In the genomic region with DNA sequence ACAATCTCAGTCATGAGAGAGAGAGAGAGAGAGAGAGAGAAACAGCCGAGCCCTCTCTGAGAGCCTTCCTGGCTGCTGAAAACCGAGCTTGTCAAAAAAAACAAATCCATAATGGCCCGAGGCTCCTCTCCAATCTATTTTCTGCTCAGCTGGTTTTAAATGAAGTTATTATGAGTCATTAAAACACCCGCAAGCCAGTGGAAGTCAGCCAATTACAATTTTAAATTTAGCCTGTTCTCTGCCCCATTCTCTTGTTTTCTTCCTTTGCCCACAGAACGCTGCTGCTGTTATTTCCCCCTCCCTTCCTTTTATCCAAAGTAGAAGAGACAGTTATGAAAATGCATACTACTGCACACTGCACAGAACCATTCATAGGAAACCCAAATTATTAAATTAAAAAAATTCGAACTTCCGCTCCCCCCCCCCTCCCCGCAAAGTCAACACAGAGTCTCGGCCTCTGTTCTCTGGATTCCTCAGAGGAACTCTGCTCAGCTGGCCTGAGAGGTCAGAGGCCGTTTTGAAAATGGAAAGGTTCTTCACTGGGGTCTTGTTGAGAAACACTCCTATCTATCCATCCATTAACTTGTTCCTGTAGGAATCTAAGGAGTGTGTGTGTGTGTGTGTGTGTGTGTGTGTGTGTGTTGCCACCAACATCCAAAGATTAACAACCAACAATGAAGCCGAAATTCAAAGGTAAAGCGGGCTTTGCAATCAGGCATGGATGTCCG, we compare ENCODE assay signal across 9 mouse cellular contexts.
DNase-seq lines count a peak whose midpoint lies in the region; ATAC-seq and TF ChIP-seq lines count a peak whose summit lies in the region.
"Had no signal": no experiment of that assay in that cellular context is flagged by ENCODE, and none has a peak within 500 bp of the region (broad histone marks: within the 10 kb centered on the region; RNA-seq: fewer than 3 reads in every experiment).

No protein-coding gene starts in this region.

- peaks cover 82% of the 10 kb centered on the region for H3K4me1 ChIP-seq in forebrain, embryonic 16.5 days (replicated peaks; ENCODE audit: control insufficient read depth, insufficient read depth, low read length)
- peaks cover 38% of the 10 kb centered on the region for H3K4me1 ChIP-seq in midbrain, postnatal 0 days (ENCODE audit: insufficient read depth, low read length)

- DNase-seq in kidney, adult 11 months = peak; percentile 53
- DNase-seq in kidney, postnatal 4 days = no peak
- peak; percentile 94 for DNase-seq in brain, adult 2 months (ENCODE audit: low read depth, low spot score)
- DNase-seq in kidney, postnatal 36 days = peak; percentile 52 to 86
- DNase-seq in midbrain, postnatal 0 days (ENCODE audit: low spot score) = peak; percentile 85

- no peak overlapping the region for H3K4me2 ChIP-seq in forebrain, embryonic 16.5 days (ENCODE audit: low read length)
- H3K4me2 ChIP-seq in midbrain, postnatal 0 days (ENCODE audit: low read depth, low read length, poor library complexity, severe bottlenecking) = no peak overlapping the region
- H3K4me2 ChIP-seq: limb, embryonic 12.5 days had no signal

- no peak overlapping the region for H3K4me3 ChIP-seq in forebrain, embryonic 16.5 days (replicated peaks; ENCODE audit: low read length)
- H3K4me3 ChIP-seq in midbrain, postnatal 0 days (ENCODE audit: low read depth, low read length) = no peak overlapping the region
- H3K4me3 ChIP-seq: limb, embryonic 12.5 days had no signal

- H3K9me3 ChIP-seq in forebrain, embryonic 16.5 days (ENCODE audit: control insufficient read depth, low read length) = no peaks in the 10 kb centered on the region
- no peaks in the 10 kb centered on the region for H3K9me3 ChIP-seq in midbrain, postnatal 0 days (ENCODE audit: low read length)
- H3K9me3 ChIP-seq: limb, embryonic 12.5 days had no signal

- H3K9ac ChIP-seq in forebrain, embryonic 16.5 days (replicated peaks; ENCODE audit: low read depth, low read length) = no peak overlapping the region
- no peak overlapping the region for H3K9ac ChIP-seq in midbrain, postnatal 0 days (replicated peaks; ENCODE audit: low read length, poor library complexity, severe bottlenecking)
- H3K9ac ChIP-seq: limb, embryonic 12.5 days had no signal

- TF ChIP-seq CTCF in midbrain, postnatal 0 days (IDR thresholded peaks at IDR 0.05) = no peak

- no peaks in the 10 kb centered on the region for H3K36me3 ChIP-seq in forebrain, embryonic 16.5 days (ENCODE audit: control insufficient read depth, insufficient read depth)
- H3K36me3 ChIP-seq in midbrain, postnatal 0 days (ENCODE audit: insufficient read depth, low read length) = no peaks in the 10 kb centered on the region
- H3K36me3 ChIP-seq: limb, embryonic 12.5 days had no signal

- 20% methylated on average over 13 of the region's 13 CpGs for WGBS in forebrain, embryonic 16.5 days
- WGBS in midbrain, postnatal 0 days = 31% methylated on average over 13 of the region's 13 CpGs

- no peaks in the 10 kb centered on the region for H3K27me3 ChIP-seq in forebrain, embryonic 16.5 days (replicated peaks; ENCODE audit: control insufficient read depth, insufficient read depth, low read length)
- H3K27me3 ChIP-seq in midbrain, postnatal 0 days (ENCODE audit: insufficient read depth, low read length) = no peaks in the 10 kb centered on the region

- no peak overlapping the region; the same call in 1 of the 2 replicates for H3K27ac ChIP-seq in forebrain, embryonic 16.5 days (ENCODE audit: low read length)
- 0 out of 2 replicates have a peak overlapping the region, but pooled peaks have one; percentile 26 for H3K27ac ChIP-seq in midbrain, postnatal 0 days (ENCODE audit: low read depth, low read length)
- H3K27ac ChIP-seq: limb, embryonic 12.5 days had no signal

- peak; percentile 19 for ATAC-seq in forebrain, embryonic 16.5 days
- ATAC-seq in midbrain, postnatal 0 days (ENCODE audit: low FRiP score) = no peak
- no peak for ATAC-seq in activated CD4-positive, CD25-positive, alpha-beta regulatory T cell, adult 4 months
- ATAC-seq in megakaryocyte progenitor cell, adult 5-6 weeks (replicated peaks; ENCODE audit: poor library complexity) = no peak

Comparison
In these comparisons a context has a peak if more than half of its experiments do, and no peak if none do; other contexts are left out.
1. DNase-seq: peak in kidney, adult 11 months (single experiment), brain, adult 2 months (single experiment), kidney, postnatal 36 days (2 of 2) and midbrain, postnatal 0 days (single experiment); none in kidney, postnatal 4 days (0 of 2).